Mouse (Mus musculus): Measurements from ENCODE around the gene Samd15. TPM values are rescaled to one million over a fixed set of nuclear protein-coding genes. Genes with fewer than 3 reads are reported as not detected.

Gene Samd15
- polyA plus RNA-seq, 1 experiment, result not detected

GRCm38 (mm10) chr12:87230379-87230895 lies 30.9 kb downstream of the Samd15 start:
- no peak overlapping the region for H3K4me3 ChIP-seq (ENCODE audit: low read depth, low read length)
- H3K27ac ChIP-seq (ENCODE audit: insufficient read depth, low read depth, low read length), result no peak overlapping the region

GRCm38 (mm10) chr12:87236882-87237483 lies 37.5 kb downstream of the Samd15 start:
- H3K27me3 ChIP-seq (ENCODE audit: control insufficient read depth, insufficient read depth, low read length), result no peaks in the 10 kb centered on the region
- no peaks in the 10 kb centered on the region for H3K4me1 ChIP-seq (ENCODE audit: control insufficient read depth, insufficient read depth, insufficient read length, low read length)
- H3K36me3 ChIP-seq (ENCODE audit: control insufficient read depth, insufficient read depth, low read length), result peaks cover 32% of the 10 kb centered on the region
- H3K4me3 ChIP-seq (ENCODE audit: low read depth, low read length), result no peak overlapping the region
- no peak for TF ChIP-seq CTCF (IDR thresholded peaks at IDR 0.05; ENCODE audit: extremely low read depth, insufficient read length, insufficient replicate concordance, low read depth, low read length)
- TF ChIP-seq POLR2A (IDR thresholded peaks at IDR 0.05; ENCODE audit: low read depth, low read length), result no peak
- no peak overlapping the region for H3K27ac ChIP-seq (ENCODE audit: insufficient read depth, low read depth, low read length)
- WGBS, result 83% methylated on average over 5 of the region's 5 CpGs

More at GRCm38 (mm10) chr12:87230379-87230895, 30.9 kb downstream of the Samd15 start:
- no peaks in the 10 kb centered on the region for H3K36me3 ChIP-seq (ENCODE audit: control insufficient read depth, insufficient read depth, low read length)
- TF ChIP-seq POLR2A (IDR thresholded peaks at IDR 0.05; ENCODE audit: low read depth, low read length) (no peak), CTCF (IDR thresholded peaks at IDR 0.05; ENCODE audit: extremely low read depth, insufficient read length, insufficient replicate concordance, low read depth, low read length) (no peak)
- H3K27me3 ChIP-seq (ENCODE audit: control insufficient read depth, insufficient read depth, low read length), result no peaks in the 10 kb centered on the region
- no peaks in the 10 kb centered on the region for H3K4me1 ChIP-seq (ENCODE audit: control insufficient read depth, insufficient read depth, insufficient read length, low read length)

GRCm38 (mm10) chr12:87238632-87239031 lies 39.1 kb downstream of the Samd15 start, which contains the start of gene Noxred1:
Noxred1 (minus strand) TSS chr12:87238732.
- Histone ChIP-seq H3K36me3 (ENCODE audit: control insufficient read depth, insufficient read depth, low read length) (peaks cover 41% of the 10 kb centered on the region), H3K27ac (ENCODE audit: insufficient read depth, low read depth, low read length) (no peak within 1 kb of the TSS), H3K4me3 (ENCODE audit: low read depth, low read length) (no peak within 1 kb of the TSS), H3K27me3 (ENCODE audit: control insufficient read depth, insufficient read depth, low read length) (no peaks in the 10 kb centered on the region), H3K4me1 (ENCODE audit: control insufficient read depth, insufficient read depth, insufficient read length, low read length) (no peaks in the 10 kb centered on the region)
- WGBS, result 96% methylated on average over 1 of the region's 1 CpGs
- TF ChIP-seq POLR2A (IDR thresholded peaks at IDR 0.05; ENCODE audit: low read depth, low read length), result no peak
- no peak for TF ChIP-seq CTCF (IDR thresholded peaks at IDR 0.05; ENCODE audit: extremely low read depth, insufficient read length, insufficient replicate concordance, low read depth, low read length)

GRCm38 (mm10) chr12:87250161-87250560 lies 50.6 kb downstream of the Samd15 start:
- Histone ChIP-seq H3K4me1 (ENCODE audit: control insufficient read depth, insufficient read depth, insufficient read length, low read length) (no peaks in the 10 kb centered on the region), H3K27me3 (ENCODE audit: control insufficient read depth, insufficient read depth, low read length) (no peaks in the 10 kb centered on the region), H3K36me3 (ENCODE audit: control insufficient read depth, insufficient read depth, low read length) (peaks cover 75% of the 10 kb centered on the region), H3K4me3 (ENCODE audit: low read depth, low read length) (no peak overlapping the region), H3K27ac (ENCODE audit: insufficient read depth, low read depth, low read length) (no peak overlapping the region)
- 79% methylated on average over 6 of the region's 6 CpGs for WGBS
- no peak for TF ChIP-seq CTCF (IDR thresholded peaks at IDR 0.05; ENCODE audit: extremely low read depth, insufficient read length, insufficient replicate concordance, low read depth, low read length)
- TF ChIP-seq POLR2A (IDR thresholded peaks at IDR 0.05; ENCODE audit: low read depth, low read length), result no peak

GRCm38 (mm10) chr12:87253878-87254277 lies 54.4 kb downstream of the Samd15 start:
- no peaks in the 10 kb centered on the region for H3K4me1 ChIP-seq (ENCODE audit: control insufficient read depth, insufficient read depth, insufficient read length, low read length)
- H3K36me3 ChIP-seq (ENCODE audit: control insufficient read depth, insufficient read depth, low read length), result peaks cover 74% of the 10 kb centered on the region
- no peaks in the 10 kb centered on the region for H3K27me3 ChIP-seq (ENCODE audit: control insufficient read depth, insufficient read depth, low read length)
- no peak overlapping the region for H3K27ac ChIP-seq (ENCODE audit: insufficient read depth, low read depth, low read length)
- H3K4me3 ChIP-seq (ENCODE audit: low read depth, low read length), result no peak overlapping the region
- TF ChIP-seq POLR2A (IDR thresholded peaks at IDR 0.05; ENCODE audit: low read depth, low read length), result no peak
- TF ChIP-seq CTCF (IDR thresholded peaks at IDR 0.05; ENCODE audit: extremely low read depth, insufficient read length, insufficient replicate concordance, low read depth, low read length), result no peak
- WGBS, result 95% methylated on average over 6 of the region's 6 CpGs

GRCm38 (mm10) chr12:87256629-87257028 lies 57.1 kb downstream of the Samd15 start:
- Histone ChIP-seq H3K27ac (ENCODE audit: insufficient read depth, low read depth, low read length) (no peak overlapping the region), H3K4me1 (ENCODE audit: control insufficient read depth, insufficient read depth, insufficient read length, low read length) (no peaks in the 10 kb centered on the region), H3K27me3 (ENCODE audit: control insufficient read depth, insufficient read depth, low read length) (no peaks in the 10 kb centered on the region), H3K4me3 (ENCODE audit: low read depth, low read length) (no peak overlapping the region), H3K36me3 (ENCODE audit: control insufficient read depth, insufficient read depth, low read length) (peaks cover 66% of the 10 kb centered on the region)
- WGBS, result 95% methylated on average over 5 of the region's 5 CpGs
- TF ChIP-seq POLR2A (IDR thresholded peaks at IDR 0.05; ENCODE audit: low read depth, low read length) (no peak), CTCF (IDR thresholded peaks at IDR 0.05; ENCODE audit: extremely low read depth, insufficient read length, insufficient replicate concordance, low read depth, low read length) (no peak)

GRCm38 (mm10) chr12:87260562-87260961 lies 61.0 kb downstream of the Samd15 start:
- TF ChIP-seq POLR2A (IDR thresholded peaks at IDR 0.05; ENCODE audit: low read depth, low read length) (no peak), CTCF (IDR thresholded peaks at IDR 0.05; ENCODE audit: extremely low read depth, insufficient read length, insufficient replicate concordance, low read depth, low read length) (no peak)
- no peaks in the 10 kb centered on the region for H3K27me3 ChIP-seq (ENCODE audit: control insufficient read depth, insufficient read depth, low read length)
- no peak overlapping the region for H3K4me3 ChIP-seq (ENCODE audit: low read depth, low read length)
- peaks cover 47% of the 10 kb centered on the region for H3K36me3 ChIP-seq (ENCODE audit: control insufficient read depth, insufficient read depth, low read length)
- no peaks in the 10 kb centered on the region for H3K4me1 ChIP-seq (ENCODE audit: control insufficient read depth, insufficient read depth, insufficient read length, low read length)
- no peak overlapping the region for H3K27ac ChIP-seq (ENCODE audit: insufficient read depth, low read depth, low read length)
- 92% methylated on average over 8 of the region's 8 CpGs for WGBS

Other genes starting within 250 kb of the Samd15 start
- 0.03 and 0.04 TPM in 2 replicates for gene Zdhhc22, start 209.3 kb upstream of the Samd15 start, polyA plus RNA-seq (2012; rRNA removed)
- gene Tmem63c, start 178.4 kb upstream of the Samd15 start, polyA plus RNA-seq (2012; rRNA removed), result 0.14 and 0.32 TPM in 2 replicates
- gene Ngb, start 97.2 kb upstream of the Samd15 start, polyA plus RNA-seq (2012; rRNA removed), result 1.2 and 3.0 TPM in 2 replicates
- 20.7 and 23.0 TPM in 2 replicates for gene Gstz1, start 52.6 kb upstream of the Samd15 start, polyA plus RNA-seq (2012; rRNA removed)
- gene Pomt2, start 51.8 kb upstream of the Samd15 start, polyA plus RNA-seq (2012; rRNA removed), result 4.4 and 5.2 TPM in 2 replicates
- 0.69 and 0.89 TPM in 2 replicates for gene Tmed8, start 731 bp downstream of the Samd15 start, polyA plus RNA-seq (2012; rRNA removed)
- 0.09 and 0.28 TPM in 2 replicates for gene Noxred1, start 39.0 kb downstream of the Samd15 start, polyA plus RNA-seq (2012; rRNA removed)
- gene Vipas39, start 66.5 kb downstream of the Samd15 start, polyA plus RNA-seq (2012; rRNA removed), result 15.7 and 27.1 TPM in 2 replicates
- gene Ahsa1, start 66.8 kb downstream of the Samd15 start, polyA plus RNA-seq (2012; rRNA removed), result 14.6 and 27.3 TPM in 2 replicates
- 0.15 and 0.25 TPM in 2 replicates for gene Ism2, start 100.0 kb downstream of the Samd15 start, polyA plus RNA-seq (2012; rRNA removed)
- gene Sptlc2, start 188.6 kb downstream of the Samd15 start, polyA plus RNA-seq (2012; rRNA removed), result 10.7 and 13.5 TPM in 2 replicates
- gene Slirp, start 244.2 kb downstream of the Samd15 start, polyA plus RNA-seq (2012; rRNA removed), result 2.9 and 4.1 TPM in 2 replicates
- 5.7 and 6.0 TPM in 2 replicates for gene Alkbh1, start 244.3 kb downstream of the Samd15 start, polyA plus RNA-seq (2012; rRNA removed)